Mouse (Mus musculus): ENCODE results near the gene Ltbp1.

DNA sequence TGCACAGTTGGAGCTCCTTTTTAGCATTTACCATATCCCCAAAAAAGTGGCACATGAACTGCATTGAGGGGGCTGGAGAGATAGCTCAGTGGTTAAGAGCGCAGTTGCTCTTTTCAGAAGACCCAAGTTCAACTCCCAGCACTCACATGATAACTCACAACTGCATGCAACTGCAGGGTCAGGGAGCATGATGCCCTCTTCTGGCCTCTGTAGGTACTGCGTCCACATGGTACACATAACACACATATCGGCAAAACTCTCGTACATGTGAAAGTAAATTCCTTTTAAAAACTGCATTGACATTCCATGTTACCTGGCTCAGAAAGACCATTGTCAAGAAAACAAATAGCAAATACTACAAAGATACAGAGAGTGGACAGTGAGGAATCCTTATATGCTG is 342.0 kb downstream of the Ltbp1 start:
- TF ChIP-seq POLR2A (IDR thresholded peaks at IDR 0.05; ENCODE audit: low read depth, low read length) (no peak), CTCF (conservative IDR thresholded peaks at IDR 0.05 in 1 of 2, IDR thresholded peaks at IDR 0.05 in 1 of 2; ENCODE audit: low read depth in 2 of 2, low read length in 2 of 2) (peak; percentile 23 to 32; a peak in 2 of 4 replicates), ZMIZ1 (IDR thresholded peaks at IDR 0.05; ENCODE audit: low read depth, low read length) (no peak), MAZ (IDR thresholded peaks at IDR 0.05; ENCODE audit: low read depth, low read length) (no peak), MAX (IDR thresholded peaks at IDR 0.05; ENCODE audit: low read length) (no peak), ZC3H11A (IDR thresholded peaks at IDR 0.05; ENCODE audit: low read depth, low read length) (no peak), GABPA (IDR thresholded peaks at IDR 0.05; ENCODE audit: insufficient replicate concordance, low read depth, low read length) (no peak), EP300 (IDR thresholded peaks at IDR 0.05; ENCODE audit: low read length) (no peak), POLR2AphosphoS2 (IDR thresholded peaks at IDR 0.05; ENCODE audit: low read depth, low read length) (no peak)

Data from CH12.LX (cell line).